Mouse (Mus musculus): ENCODE measurements around the gene Ntm.

DNA sequence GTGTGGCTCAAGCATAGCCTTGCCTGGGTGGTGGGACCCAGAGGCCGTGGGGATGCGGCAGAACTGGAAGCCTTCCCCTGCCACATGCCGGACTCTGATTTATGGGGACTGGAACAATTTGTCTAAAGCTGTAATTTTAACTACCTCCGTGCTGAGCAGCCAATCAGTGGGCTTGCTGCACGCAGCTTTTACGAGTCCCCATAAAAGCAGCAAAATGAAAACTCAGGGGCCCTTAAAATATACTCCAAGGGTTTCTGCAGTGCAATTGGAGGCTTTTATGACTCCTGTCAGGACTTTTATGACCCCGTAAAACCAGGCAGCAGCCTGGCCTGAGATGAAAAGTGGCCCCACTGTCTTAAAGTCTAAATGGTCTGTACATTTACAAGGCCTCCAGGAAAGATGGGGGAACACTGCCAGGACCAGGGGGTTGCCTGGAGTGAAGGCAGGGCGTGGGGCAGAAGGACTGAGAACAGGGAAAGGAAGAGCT is 644.2 kb downstream of the Ntm start:
- TF ChIP-seq CHD2 (IDR thresholded peaks at IDR 0.05; ENCODE audit: low read length) (no peak), CTCF (IDR thresholded peaks at IDR 0.05 in 2 of 3, conservative IDR thresholded peaks at IDR 0.05 in 1 of 3; ENCODE audit: control insufficient read depth in 1 of 3, insufficient read depth in 1 of 3, low read depth in 2 of 3, low read length in 3 of 3, poor library complexity in 1 of 3, severe bottlenecking in 1 of 3) (no peak), POLR2AphosphoS5 (IDR thresholded peaks at IDR 0.05; ENCODE audit: borderline replicate concordance, low read depth, low read length) (no peak), RCOR1 (IDR thresholded peaks at IDR 0.05; ENCODE audit: low read depth, low read length) (no peak), POLR2A (IDR thresholded peaks at IDR 0.05; ENCODE audit: control insufficient read depth in 1 of 2, insufficient read depth in 1 of 2, low read depth in 1 of 2, low read length in 2 of 2, poor library complexity in 1 of 2) (no peak), HCFC1 (IDR thresholded peaks at IDR 0.05; ENCODE audit: low read depth, low read length) (no peak), EP300 (IDR thresholded peaks at IDR 0.05; ENCODE audit: low read depth in 1 of 2, low read length in 2 of 2) (no peak), GATA1 (IDR thresholded peaks at IDR 0.05; ENCODE audit: low read depth, low read length) (no peak)

Data from MEL (cell line).